Mouse (Mus musculus) inflammation-experienced regulatory T-cells, adult 6 months (primary cell): ENCODE results near the gene Sort1. TPM values are rescaled to one million over a fixed set of nuclear protein-coding genes. Genes with fewer than 3 reads are reported as not detected.

Experiments
- ATAC-seq: one replicate; pipeline ENCODE4 v1.8.0; 2017
- polyA plus RNA-seq, 3 experiments: library from polyadenylated mRNA; unstranded; fragments of 100-300 nt; shearing (Covaris generic); gene quantifications; one replicate each; pipeline ENCODE4 v1.2.1; 2017

Sort1 gene
- polyA plus RNA-seq, 3 experiments from 2014 or later, result not detected

- ATAC-seq, result no peak
Measured at GRCm38 (mm10) chr3:108295379-108296219, 11.7 kb downstream of the Sort1 start.

GRCm38 (mm10) chr3:108296220-108297049 is 12.6 kb downstream of the Sort1 start:
- ATAC-seq, result no peak

- no peak for ATAC-seq
Measured at GRCm38 (mm10) chr3:108297050-108297419, 13.2 kb downstream of the Sort1 start.

DNA sequence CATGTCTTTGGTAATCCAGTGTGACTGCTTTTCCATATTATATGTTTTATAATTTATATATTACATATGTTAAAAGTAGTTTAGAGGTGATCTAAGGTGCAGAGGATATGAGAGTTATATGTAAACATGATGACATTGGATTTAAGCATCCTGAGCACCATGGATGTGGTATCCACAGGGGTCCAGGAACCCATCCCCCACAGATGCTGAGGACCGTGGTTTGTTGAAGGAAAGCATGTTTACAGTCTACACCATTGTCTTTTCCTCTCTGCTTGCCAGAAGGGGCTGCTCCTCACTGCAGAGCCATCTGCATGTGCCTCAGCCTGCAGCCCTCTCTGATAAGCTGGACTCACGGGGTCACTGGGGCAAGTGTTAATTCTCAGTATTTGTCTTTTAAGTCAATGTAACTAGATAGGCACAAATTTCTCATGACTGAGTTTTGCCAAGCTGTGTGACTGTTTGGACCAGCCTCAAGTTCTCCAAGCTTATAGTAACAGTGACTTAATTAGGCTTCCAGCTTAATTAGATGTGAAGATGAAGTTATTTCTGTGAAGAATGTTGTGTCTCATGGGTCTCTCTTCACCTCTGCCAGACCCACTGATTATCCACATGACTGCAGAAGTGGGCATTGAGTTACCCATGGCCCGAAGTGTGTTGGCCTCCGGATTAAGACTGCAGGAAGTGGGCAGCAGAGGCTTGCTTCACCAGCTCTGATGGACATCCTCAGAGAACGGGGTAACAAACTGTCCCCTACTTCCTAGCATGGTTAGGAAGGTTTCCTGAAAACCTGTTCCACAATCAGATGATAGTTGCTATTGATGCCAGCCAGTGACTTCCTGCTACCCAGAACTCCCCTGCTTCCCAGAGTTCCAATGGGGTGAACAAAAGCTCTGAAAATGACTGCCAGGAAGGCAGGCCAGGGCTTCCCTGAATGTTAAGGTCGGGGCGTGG is 14.0 kb downstream of the Sort1 start:
- ATAC-seq, result no peak

DNA sequence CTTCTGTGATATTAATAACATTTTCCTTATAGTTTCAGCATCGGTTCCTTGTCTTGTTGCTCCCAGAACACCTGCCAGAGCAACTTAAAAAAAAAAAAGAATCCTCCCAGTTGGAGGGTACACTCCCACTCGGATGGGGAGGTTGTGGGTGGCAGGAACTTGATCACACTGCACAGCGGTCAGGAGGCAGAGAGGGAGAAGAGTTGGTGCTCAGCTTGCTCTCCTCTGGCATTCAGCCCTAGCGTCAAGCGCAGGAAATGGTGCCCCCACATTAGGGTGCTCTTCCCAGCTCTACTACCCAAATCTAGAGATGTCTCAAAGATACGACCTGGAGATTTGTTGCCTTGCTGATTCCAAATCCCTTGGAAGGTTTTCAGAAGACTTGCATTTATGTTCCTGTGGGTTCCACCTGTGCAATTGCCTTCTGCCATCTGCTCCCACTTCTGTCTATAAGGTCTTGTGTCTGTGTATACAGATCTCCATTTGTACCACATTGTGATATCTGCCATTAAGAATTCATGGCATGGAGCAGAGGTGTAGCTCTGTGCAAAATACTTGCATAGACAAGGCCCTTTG is 16.7 kb downstream of the Sort1 start:
- no peak for ATAC-seq

- ATAC-seq, result no peak
Measured at GRCm38 (mm10) chr3:108303683-108304082, 19.8 kb downstream of the Sort1 start.

DNA sequence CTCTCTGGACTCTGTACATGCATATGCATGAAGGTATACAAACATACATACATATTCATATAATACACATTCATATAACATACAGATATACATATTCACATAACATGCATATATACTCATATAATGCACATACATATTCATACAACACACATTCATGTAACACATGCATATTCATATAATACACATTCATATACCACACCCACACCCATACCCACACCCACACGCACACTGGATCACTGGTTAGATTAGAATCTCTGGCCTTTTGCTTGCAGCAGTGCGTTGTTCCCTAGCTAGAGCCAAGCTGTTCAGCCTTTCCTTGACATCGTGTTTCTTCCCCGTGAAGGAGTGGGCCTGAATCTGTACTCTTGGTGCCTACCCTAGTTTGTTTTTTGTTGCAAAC is 20.9 kb downstream of the Sort1 start:
- ATAC-seq, result no peak

- no peak for ATAC-seq
Measured at GRCm38 (mm10) chr3:108306387-108306786, 22.5 kb downstream of the Sort1 start.

DNA sequence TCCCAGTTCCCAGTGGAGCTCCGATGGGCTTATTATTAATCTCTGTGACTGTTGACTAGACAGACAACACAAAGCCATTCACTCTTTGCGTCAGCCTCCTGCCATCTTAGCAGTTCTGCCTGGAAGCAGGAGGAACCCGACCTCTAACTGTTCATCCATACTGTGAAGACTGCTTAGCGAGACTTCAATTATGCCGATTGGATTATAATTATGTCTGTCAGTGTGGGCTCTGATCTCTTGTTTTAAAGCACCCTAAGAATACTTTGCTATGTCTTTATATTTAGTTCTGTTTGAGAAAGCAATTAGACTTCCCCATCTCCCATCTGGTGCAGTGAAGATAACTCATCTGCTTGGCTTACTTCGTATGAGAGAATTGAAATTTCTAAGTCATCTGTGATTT is 23.6 kb downstream of the Sort1 start:
- no peak for ATAC-seq

DNA sequence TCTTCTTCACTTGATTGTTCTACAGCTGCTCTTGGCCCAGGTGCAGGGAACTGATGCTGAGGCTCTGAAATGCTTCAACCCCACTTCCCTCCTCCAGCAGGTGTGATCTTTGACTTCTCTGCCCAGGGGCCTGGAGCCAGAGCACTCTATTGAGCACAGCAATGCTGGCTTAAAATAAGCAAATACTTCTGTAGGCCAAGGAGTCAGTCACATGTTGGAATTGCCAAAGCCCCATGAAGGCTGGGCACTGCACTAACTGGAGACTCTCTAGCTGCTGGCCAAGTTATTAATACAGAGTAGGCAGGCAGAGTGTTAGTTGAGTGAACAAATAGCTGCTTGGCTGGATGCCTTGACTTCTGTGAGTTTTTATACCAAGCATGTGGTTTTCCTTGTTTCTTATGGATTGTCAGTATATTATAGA is 27.0 kb downstream of the Sort1 start:
- ATAC-seq, result no peak

GRCm38 (mm10) chr3:108311688-108312087 is 27.8 kb downstream of the Sort1 start:
- ATAC-seq, result no peak

DNA sequence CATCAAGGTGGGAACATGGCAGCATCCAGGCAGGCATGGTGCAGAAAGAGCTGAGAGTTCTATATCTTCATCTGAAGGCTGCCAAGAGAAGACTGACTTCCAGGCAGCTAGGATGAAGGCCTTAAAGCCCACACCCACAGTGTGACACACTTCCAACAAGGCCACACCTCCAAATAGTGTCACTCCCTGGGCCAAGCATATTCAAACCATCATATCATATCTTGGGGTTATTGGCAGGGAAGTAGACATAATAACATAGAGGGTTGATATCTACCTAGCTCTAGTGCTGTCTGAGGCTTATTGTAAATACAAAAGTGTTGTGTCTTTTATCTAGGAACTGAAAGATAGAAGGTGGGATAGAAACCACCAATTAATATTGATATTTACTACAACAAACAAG is 28.5 kb downstream of the Sort1 start:
- ATAC-seq, result no peak

GRCm38 (mm10) chr3:108313138-108313537 is 29.3 kb downstream of the Sort1 start:
- ATAC-seq, result no peak

DNA sequence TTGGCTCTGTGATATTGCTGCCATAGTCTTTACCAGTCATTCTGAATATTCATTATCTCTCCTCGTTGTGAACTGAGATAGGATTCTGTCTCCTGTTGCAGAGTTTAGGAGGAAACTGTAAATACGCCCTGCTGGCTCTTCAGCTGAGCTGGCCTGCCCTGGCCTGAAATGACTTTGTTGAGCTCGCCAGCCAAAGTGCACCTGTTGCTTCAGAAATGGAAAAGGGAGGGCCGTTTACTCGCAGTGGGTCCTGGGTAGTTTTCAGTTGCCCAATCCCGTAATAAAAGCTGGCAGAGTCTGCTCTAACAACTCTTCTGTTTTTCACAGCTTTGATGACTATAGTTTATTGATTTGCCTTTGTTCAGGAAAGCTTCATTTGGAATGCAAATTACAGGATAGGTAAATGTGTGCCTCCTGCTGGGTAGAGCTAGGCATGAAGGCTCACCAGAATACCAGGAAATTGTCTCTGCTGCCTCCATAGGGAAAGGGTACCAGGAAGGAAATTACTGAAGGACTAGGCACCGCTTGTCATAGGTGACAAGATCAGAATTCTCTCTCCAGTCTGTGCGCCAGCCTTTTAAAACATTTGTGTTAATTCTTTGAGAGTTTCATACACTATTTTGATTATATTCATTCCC is 30.3 kb downstream of the Sort1 start:
- ATAC-seq, result no peak

DNA sequence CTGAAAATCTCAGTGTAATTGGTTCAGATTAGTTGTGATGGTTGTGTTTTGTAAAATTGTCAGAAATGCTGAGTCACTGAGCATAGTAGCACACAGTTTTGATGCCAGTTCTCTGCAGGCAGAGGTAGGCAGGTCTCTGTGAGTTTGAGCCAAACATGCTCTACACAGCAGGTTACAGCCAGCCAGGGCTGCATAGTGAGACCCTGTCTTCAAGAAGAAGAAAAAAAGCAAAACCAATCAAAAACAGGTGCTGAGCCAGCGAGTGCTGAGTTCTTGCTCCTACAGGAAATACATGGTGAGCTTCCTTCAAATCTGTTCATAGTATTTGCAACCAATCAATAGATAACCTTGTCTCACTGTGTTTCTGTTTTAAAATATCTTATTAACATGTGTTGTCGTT is 34.6 kb downstream of the Sort1 start:
- no peak for ATAC-seq

DNA sequence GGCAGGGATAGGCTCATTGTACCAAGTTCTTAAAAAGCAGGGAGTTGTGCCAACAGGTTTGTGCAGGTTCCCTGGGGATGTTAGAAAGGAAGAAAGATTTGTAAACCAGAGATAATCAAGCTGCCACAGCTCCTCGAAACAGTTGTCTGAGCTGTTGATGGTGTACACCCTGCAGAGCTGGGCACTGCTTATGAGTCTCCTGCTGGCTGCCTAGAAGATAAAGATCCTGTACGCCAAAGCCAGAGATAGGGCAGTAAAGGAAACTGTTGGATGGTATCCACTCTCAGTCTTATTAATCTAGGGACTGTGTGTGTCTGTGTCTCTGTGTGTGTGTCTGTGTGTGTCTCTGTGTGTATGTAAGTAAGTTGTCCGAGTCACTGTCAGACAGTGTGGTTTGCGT is 37.8 kb downstream of the Sort1 start:
- ATAC-seq, result no peak

DNA sequence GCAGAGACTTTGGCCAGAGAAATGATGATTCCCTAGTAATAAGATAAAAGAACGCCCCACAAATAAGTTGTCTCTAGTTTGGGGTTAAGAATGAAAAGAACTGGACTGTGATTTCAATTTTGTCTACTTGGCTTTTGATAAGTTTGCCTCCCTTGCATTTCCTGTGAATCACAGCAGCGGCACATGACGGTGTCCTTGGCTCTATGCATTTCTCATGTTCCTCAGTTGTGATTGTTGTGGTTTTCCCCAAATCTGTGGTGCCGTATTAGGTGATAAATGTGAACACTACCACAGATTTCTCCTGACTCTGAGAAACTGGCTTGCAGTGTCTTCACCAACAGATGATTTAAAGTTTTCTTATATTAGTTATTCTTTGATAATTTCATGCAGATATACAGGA is 38.3 kb downstream of the Sort1 start:
- ATAC-seq, result no peak

GRCm38 (mm10) chr3:108322962-108323361 is 39.1 kb downstream of the Sort1 start:
- ATAC-seq, result no peak

- no peak for ATAC-seq
Measured at GRCm38 (mm10) chr3:108324837-108325236, 41.0 kb downstream of the Sort1 start.

DNA sequence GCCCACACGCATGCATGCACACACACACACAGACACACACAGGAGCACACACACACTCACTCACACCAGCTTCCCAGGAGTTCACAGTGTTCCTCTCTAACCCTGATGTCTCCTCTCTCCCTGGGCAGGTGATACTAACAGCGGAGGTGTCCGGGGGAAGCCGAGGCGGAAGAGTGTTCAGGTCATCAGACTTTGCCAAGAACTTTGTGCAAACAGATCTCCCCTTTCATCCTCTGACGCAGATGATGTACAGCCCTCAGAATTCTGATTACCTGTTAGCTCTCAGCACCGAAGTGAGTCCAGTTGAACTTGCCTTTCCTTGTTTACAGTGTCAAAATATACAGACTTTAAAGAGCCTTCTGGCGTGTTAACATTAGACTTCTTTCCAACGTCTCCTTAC is 41.6 kb downstream of the Sort1 start:
- no peak for ATAC-seq

- no peak for ATAC-seq
Measured at GRCm38 (mm10) chr3:108327275-108327674, 43.4 kb downstream of the Sort1 start.

DNA sequence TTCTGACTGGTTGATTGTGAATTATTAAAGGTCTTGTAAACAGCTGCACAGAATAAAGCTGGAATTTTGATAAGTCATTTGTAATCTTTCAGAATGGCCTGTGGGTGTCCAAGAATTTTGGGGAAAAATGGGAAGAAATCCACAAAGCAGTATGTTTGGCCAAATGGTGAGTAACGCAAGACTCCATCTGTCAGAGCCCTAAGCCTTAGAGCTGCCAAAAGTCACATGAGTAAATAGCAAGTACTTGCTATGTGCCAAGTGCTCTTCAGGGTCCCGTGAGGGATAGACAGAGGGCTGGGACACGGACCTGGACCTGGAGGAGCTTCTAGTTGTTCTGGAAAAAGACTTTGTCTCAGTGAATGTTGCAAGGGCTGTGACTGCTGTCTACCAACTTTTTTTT is 44.0 kb downstream of the Sort1 start:
- ATAC-seq, result no peak
